Mouse (Mus musculus) forebrain, postnatal 0 days (tissue): ENCODE data around the gene Asb12. TPM values are rescaled to one million over a fixed set of nuclear protein-coding genes. Genes with fewer than 3 reads are reported as not detected.

Experiments
- ATAC-seq: fragments of 200-750 bp; cut with Nextera tagmentation; 2 replicates; pipeline ENCODE4 v1.8.0; 2017; ENCODE audit warnings: mild to moderate bottlenecking, moderate library complexity
- DNase-seq: peaks from one replicate; pipeline ENCODE4 v3.0.0-alpha.2; 2015
- H3K27ac ChIP-seq: fragments of 300-500 bp; sonication (generic); 2 replicates; pipeline ENCODE4 v1.5.1; 2014; ENCODE audit warnings: low read depth, mild to moderate bottlenecking, antibody characterized with exemption, low read length, moderate library complexity, mixed read lengths
- H3K27me3 ChIP-seq: fragments of 300-500 bp; sonication (generic); 2 replicates; pipeline ENCODE4 v1.6.1; 2014; ENCODE audit warnings: mild to moderate bottlenecking, low read length, mixed read lengths; ENCODE audit not compliant: insufficient read depth
- H3K36me3 ChIP-seq: fragments of 300-500 bp; sonication (generic); 2 replicates; pipeline ENCODE4 v1.6.1; 2014; ENCODE audit warnings: mild to moderate bottlenecking, moderate library complexity; ENCODE audit not compliant: insufficient read depth
- H3K4me1 ChIP-seq: fragments of 300-500 bp; sonication (generic); 2 replicates; pipeline ENCODE4 v1.6.1; 2014; ENCODE audit warnings: antibody characterized with exemption; ENCODE audit not compliant: insufficient read depth
- H3K4me2 ChIP-seq: fragments of 300-500 bp; sonication (generic); 2 replicates; pipeline ENCODE4 v1.6.1; 2014; ENCODE audit warnings: low read depth, mild to moderate bottlenecking, moderate library complexity
- H3K4me3 ChIP-seq: fragments of 300-500 bp; sonication (generic); 2 replicates; pipeline ENCODE4 v1.5.1; 2014; ENCODE audit warnings: low read depth, low read length, mixed read lengths
- H3K9ac ChIP-seq: fragments of 300-500 bp; sonication (generic); 2 replicates; pipeline ENCODE4 v1.6.1; 2014; ENCODE audit warnings: mild to moderate bottlenecking
- H3K9me3 ChIP-seq: fragments of 300-500 bp; sonication (generic); 2 replicates; pipeline ENCODE4 v1.6.1; 2016; ENCODE audit warnings: low read length
- CTCF ChIP-seq: sonication (generic); IDR thresholded peaks from 2 replicates; pipeline ENCODE4 v1.5.1; 2016; ENCODE audit warnings: antibody characterized with exemption, control low read depth, low read depth
- WGBS: fragments of 180-500 bp; shearing (Covaris S2); extraction: QIAGEN DNeasy Blood & Tissue Kit; methylation state at CpG from one replicate; pipeline ENCODE4 v1.1.7; 2014; 5-methylcytosine and 5-hydroxymethylcytosine counted together
- polyA plus RNA-seq: library from polyadenylated mRNA; unstranded; fragments of >200 nt; fragmentation: Nextera tagmentation; extraction: Ambion mirVana; gene quantifications from 2 replicates; pipeline ENCODE4 v1.2.1, GENCODE M21; 2015
- total RNA-seq: library from RNA; depleted of rRNA; stranded (reverse); fragments of >200 nt; gene quantifications from 2 replicates; pipeline ENCODE4 v1.2.3, GENCODE M21; 2014; rRNA removed

The Asb12 gene
- total and polyA plus RNA-seq, 2 experiments from 2014 or later, result 0.33 TPM; not detected in 1

DNA sequence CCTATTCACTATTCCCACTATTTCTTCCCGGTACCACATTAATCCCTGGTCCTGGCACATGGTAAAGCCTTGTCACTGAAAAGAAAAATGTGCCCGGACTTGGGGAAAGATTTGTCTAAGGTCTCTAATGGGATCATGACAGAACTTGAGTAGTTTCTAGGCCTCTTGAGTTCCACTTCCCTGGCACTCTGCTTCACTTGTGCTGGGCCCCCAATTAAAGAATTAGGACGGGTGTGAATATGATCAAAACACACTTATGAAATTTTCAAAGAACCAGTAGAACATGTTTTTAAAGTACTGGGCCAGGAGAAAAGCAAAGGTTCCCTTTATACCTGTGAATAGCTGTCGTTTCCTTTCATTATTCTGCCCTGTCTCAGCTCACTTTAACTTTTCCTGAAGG, 119.3 kb downstream of the Asb12 start:
- no peak for TF ChIP-seq CTCF
- 74% methylated on average over 4 of the region's 4 CpGs for WGBS

DNA sequence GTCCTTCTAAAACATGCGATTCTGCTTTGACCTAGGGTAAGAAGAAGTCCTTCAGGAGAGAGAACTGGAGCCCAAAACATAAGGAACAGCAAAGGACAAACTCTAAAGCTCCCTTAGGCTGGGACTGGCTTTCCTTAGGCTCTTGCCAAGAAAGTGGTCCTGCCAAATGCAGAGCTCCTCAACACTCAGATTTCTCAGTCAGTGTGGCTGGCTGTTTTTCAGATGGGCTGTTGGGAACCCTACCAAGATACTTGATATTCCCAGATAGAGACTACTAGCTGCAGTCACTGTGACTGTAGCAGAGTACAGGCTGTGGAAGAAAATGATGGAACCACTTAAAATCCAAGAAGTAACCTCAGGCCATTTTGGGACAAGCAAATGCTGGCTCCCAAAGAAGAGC, 120.6 kb downstream of the Asb12 start:
- no peaks in the 10 kb centered on the region for H3K36me3 ChIP-seq
- no peak for ATAC-seq
- H3K9me3 ChIP-seq, result no peaks in the 10 kb centered on the region
- H3K27me3 ChIP-seq, result no peaks in the 10 kb centered on the region
- peak; percentile 13 for DNase-seq
- TF ChIP-seq CTCF, result no peak
- H3K27ac ChIP-seq, result no peak overlapping the region
- H3K9ac ChIP-seq, result no peak overlapping the region
- no peak overlapping the region for H3K4me3 ChIP-seq
- H3K4me2 ChIP-seq, result no peak overlapping the region
- WGBS, result 86% methylated on average over 1 of the region's 1 CpGs
- 0 out of 2 replicates have a peak, but pooled peaks cover 3% of the 10 kb centered on the region for H3K4me1 ChIP-seq

More for the DNA sequence above, 119.3 kb downstream of the Asb12 start:
- H3K27ac ChIP-seq, result no peak overlapping the region
- H3K4me3 ChIP-seq, result no peak overlapping the region
- ATAC-seq, result no peak
- H3K9ac ChIP-seq, result no peak overlapping the region
- H3K27me3 ChIP-seq, result no peaks in the 10 kb centered on the region
- DNase-seq, result no peak
- H3K36me3 ChIP-seq, result no peaks in the 10 kb centered on the region
- H3K4me1 ChIP-seq, result 0 out of 2 replicates have a peak, but pooled peaks cover 6% of the 10 kb centered on the region
- no peak overlapping the region for H3K4me2 ChIP-seq
- no peaks in the 10 kb centered on the region for H3K9me3 ChIP-seq

Other genes starting within 250 kb of the Asb12 start
- gene Amer1, start 113.1 kb downstream of the Asb12 start, total RNA-seq, result 16.8 and 18.1 TPM in 2 replicates
- 7.1 and 11.3 TPM in 2 replicates for gene Amer1, start 113.1 kb downstream of the Asb12 start, polyA plus RNA-seq
- not detected in 2 replicates for gene Pfn5, start 117 bp upstream of the Asb12 start, total RNA-seq
- gene Pfn5, start 117 bp upstream of the Asb12 start, polyA plus RNA-seq, result not detected in 2 replicates
- gene Zc4h2, start 100.5 kb upstream of the Asb12 start, total RNA-seq, result 50.9 and 52.5 TPM in 2 replicates
- 61.6 and 74.9 TPM in 2 replicates for gene Zc4h2, start 100.5 kb upstream of the Asb12 start, polyA plus RNA-seq
- gene Zc3h12b, start 153.7 kb upstream of the Asb12 start, total RNA-seq, result 10.6 and 11.6 TPM in 2 replicates
- 2.5 and 3.5 TPM in 2 replicates for gene Zc3h12b, start 153.7 kb upstream of the Asb12 start, polyA plus RNA-seq